Mouse (Mus musculus) limb, embryonic 15.5 days (tissue): ENCODE results near the gene Eef1g. TPM values are rescaled to one million over a fixed set of nuclear protein-coding genes. Genes with fewer than 3 reads are reported as not detected.
"Not testable (repeated sequence)": the region's sequence is repeated elsewhere in the genome, so short reads cannot be mapped to it uniquely, and the experiment has no call there.

Source experiments
- ATAC-seq: fragments of 200-750 bp; cut with Nextera tagmentation; 2 replicates; pipeline ENCODE4 v1.8.0; 2017; ENCODE audit warnings: low read depth, moderate TSS enrichment; ENCODE audit not compliant: insufficient number of reproducible peaks, low FRiP score, low TSS enrichment
- H3K27ac ChIP-seq: fragments of 300-500 bp; sonication (generic); 2 replicates; pipeline ENCODE4 v1.5.1; 2015; ENCODE audit warnings: moderate library complexity, mild to moderate bottlenecking, inconsistent platforms
- H3K27me3 ChIP-seq: fragments of 300-500 bp; sonication (generic); 2 replicates; pipeline ENCODE4 v1.6.1; 2015; ENCODE audit warnings: inconsistent platforms
- H3K36me3 ChIP-seq: fragments of 300-500 bp; sonication (generic); 2 replicates; pipeline ENCODE4 v1.6.1; 2015; ENCODE audit warnings: inconsistent platforms
- H3K4me1 ChIP-seq: fragments of 300-500 bp; sonication (generic); 2 replicates; pipeline ENCODE4 v1.6.1; 2015; ENCODE audit warnings: inconsistent platforms
- H3K4me2 ChIP-seq: fragments of 300-500 bp; sonication (generic); 2 replicates; pipeline ENCODE4 v1.6.1; 2015; ENCODE audit warnings: mild to moderate bottlenecking, inconsistent platforms
- H3K4me3 ChIP-seq: fragments of 300-500 bp; sonication (generic); 2 replicates; pipeline ENCODE4 v1.5.1; 2015; ENCODE audit warnings: mild to moderate bottlenecking, inconsistent platforms
- H3K9ac ChIP-seq: fragments of 300-500 bp; sonication (generic); 2 replicates; pipeline ENCODE4 v1.6.1; 2015; ENCODE audit warnings: inconsistent platforms
- H3K9me3 ChIP-seq: fragments of 300-500 bp; sonication (generic); 2 replicates; pipeline ENCODE4 v1.6.1; 2016; ENCODE audit warnings: inconsistent platforms
- WGBS: fragments of 180-500 bp; shearing (Covaris S2); methylation state at CpG from one replicate; pipeline ENCODE4 v1.1.7; 2015; 5-methylcytosine and 5-hydroxymethylcytosine counted together
- polyA plus RNA-seq: library from polyadenylated mRNA; unstranded; fragments of >200 nt; fragmentation: Nextera tagmentation; extraction: Ambion mirVana; gene quantifications from 2 replicates; pipeline ENCODE4 v1.2.1, GENCODE M21; 2015

Eef1g gene
- polyA plus RNA-seq, 1 experiment from 2014 or later, result 482 TPM

GRCm38 (mm10) chr19:8997546-8997945 is 30.7 kb downstream of the Eef1g start:
- Histone ChIP-seq H3K9ac (no peak overlapping the region), H3K4me2 (peak overlapping the region; percentile 40), H3K4me3 (no peak overlapping the region), H3K9me3 (no peaks in the 10 kb centered on the region), H3K4me1 (peaks cover 69% of the 10 kb centered on the region), H3K27ac (peak overlapping the region; percentile 86), H3K36me3 (peaks cover 35% of the 10 kb centered on the region), H3K27me3 (no peaks in the 10 kb centered on the region)
- peak; percentile 86 for ATAC-seq
- WGBS, result 24% methylated on average over 4 of the region's 4 CpGs

DNA sequence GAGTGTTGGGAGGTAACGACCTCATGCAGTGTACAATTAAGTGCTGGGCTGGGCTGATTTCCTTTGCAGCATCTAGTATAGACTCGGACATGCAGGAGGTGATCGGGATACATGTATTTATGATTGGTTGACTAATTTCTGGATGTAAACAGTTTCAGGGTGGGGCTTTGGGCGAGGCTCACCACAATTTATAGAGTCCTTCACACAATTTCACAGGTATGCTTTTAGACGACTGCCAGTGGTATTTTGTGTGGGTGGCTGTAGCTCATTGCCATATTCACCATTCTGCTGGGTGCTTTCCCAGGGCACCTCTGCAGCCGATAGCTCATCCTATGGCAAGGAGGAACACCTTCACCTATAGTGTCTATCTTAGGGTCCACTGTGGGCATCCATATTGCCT is 31.7 kb downstream of the Eef1g start:
- H3K4me2 ChIP-seq, result no peak overlapping the region
- no peak overlapping the region for H3K9ac ChIP-seq
- peaks cover 45% of the 10 kb centered on the region for H3K36me3 ChIP-seq
- no peak for ATAC-seq
- 67% methylated on average over 6 of the region's 6 CpGs for WGBS
- peak overlapping the region; percentile 86 for H3K27ac ChIP-seq
- no peak overlapping the region for H3K4me3 ChIP-seq
- no peaks in the 10 kb centered on the region for H3K27me3 ChIP-seq
- H3K9me3 ChIP-seq, result no peaks in the 10 kb centered on the region
- peaks cover 59% of the 10 kb centered on the region for H3K4me1 ChIP-seq

DNA sequence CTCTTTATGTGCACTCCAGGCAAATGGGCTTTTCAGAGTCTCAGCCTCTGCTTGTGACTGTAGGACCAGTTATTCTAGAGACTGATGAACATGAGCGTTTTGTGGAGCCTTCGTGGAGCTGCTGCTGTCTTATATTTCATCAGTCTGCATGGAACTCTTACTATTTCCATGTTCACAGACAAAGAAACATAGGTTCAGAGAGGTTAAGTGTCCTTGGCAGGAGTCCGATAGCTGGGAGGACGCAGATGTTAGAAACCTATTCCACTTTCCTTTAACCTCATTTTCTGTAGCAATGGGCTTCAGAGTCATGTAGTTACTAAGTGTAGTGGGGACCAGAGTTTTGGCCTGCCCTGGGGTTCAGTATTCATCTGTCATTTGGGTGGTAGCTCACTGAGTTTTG is 32.4 kb downstream of the Eef1g start:
- H3K4me3 ChIP-seq, result no peak overlapping the region
- peaks cover 53% of the 10 kb centered on the region for H3K4me1 ChIP-seq
- no peak for ATAC-seq
- no peaks in the 10 kb centered on the region for H3K27me3 ChIP-seq
- H3K36me3 ChIP-seq, result peaks cover 50% of the 10 kb centered on the region
- H3K9me3 ChIP-seq, result no peaks in the 10 kb centered on the region
- no peak overlapping the region for H3K9ac ChIP-seq
- WGBS, result 87% methylated on average over 4 of the region's 4 CpGs
- H3K27ac ChIP-seq, result 0 out of 2 replicates have a peak overlapping the region, but pooled peaks have one; percentile 86
- no peak overlapping the region for H3K4me2 ChIP-seq

GRCm38 (mm10) chr19:9006915-9007314 is 40.1 kb downstream of the Eef1g start:
- not testable (repeated sequence) for ATAC-seq, H3K4me1 ChIP-seq, H3K4me2 ChIP-seq, H3K9me3 ChIP-seq, H3K9ac ChIP-seq, H3K4me3 ChIP-seq, H3K27me3 ChIP-seq, H3K27ac ChIP-seq
- peaks cover 70% of the 10 kb centered on the region for H3K36me3 ChIP-seq
- WGBS, result 99% methylated on average over 2 of the region's 2 CpGs

GRCm38 (mm10) chr19:9019298-9019697 is 52.5 kb downstream of the Eef1g start:
- no peak for ATAC-seq
- H3K36me3 ChIP-seq, result peaks cover 65% of the 10 kb centered on the region
- WGBS, result 84% methylated on average over 3 of the region's 3 CpGs
- peaks cover 5% of the 10 kb centered on the region; the same call in 1 of the 2 replicates for H3K4me1 ChIP-seq
- H3K27me3 ChIP-seq, result no peaks in the 10 kb centered on the region
- H3K9ac ChIP-seq, result no peak overlapping the region
- H3K27ac ChIP-seq, result no peak overlapping the region
- no peaks in the 10 kb centered on the region for H3K9me3 ChIP-seq
- no peak overlapping the region for H3K4me3 ChIP-seq
- H3K4me2 ChIP-seq, result no peak overlapping the region

DNA sequence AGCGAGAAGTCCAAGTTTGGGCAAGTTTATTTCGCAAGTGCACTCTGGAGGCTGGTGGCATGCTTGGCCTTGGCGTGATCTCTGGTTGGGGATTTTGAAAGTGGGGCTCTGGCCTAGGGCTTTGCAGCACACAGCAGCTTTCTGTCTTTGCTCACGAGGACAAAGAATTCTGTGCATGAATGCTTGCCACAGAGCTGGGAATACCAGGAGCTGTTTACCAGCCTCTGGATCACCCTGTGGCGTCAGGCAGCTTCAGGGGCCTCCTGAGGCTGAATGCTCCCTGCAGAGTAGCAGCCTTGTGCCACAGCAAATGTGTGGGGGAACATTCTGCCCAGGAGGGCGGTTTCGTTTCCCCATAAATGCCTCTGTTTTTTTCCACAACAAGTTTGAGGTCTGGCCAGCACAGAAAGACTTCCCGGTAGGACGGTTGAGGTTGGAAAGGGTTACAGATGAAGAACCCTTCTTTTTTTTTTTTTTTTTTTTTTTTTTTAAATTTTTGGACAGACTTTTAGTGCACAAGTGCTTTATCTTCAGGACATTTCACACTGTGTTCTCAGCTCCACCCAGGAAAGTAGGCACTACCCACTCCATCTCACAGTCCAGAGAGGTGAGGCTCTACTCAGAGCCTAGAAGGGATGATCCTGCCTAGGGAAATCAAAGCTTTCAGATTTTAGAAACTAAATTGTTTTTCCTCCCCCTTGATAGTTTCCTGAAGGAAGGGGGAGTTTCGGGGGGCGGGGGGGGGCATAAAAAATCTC is 56.4 kb downstream of the Eef1g start:
- ATAC-seq, result peak; percentile 50; the same call in 1 of the 2 replicates
- H3K9me3 ChIP-seq, result no peaks in the 10 kb centered on the region
- no peak overlapping the region for H3K9ac ChIP-seq
- no peak overlapping the region for H3K4me3 ChIP-seq
- peaks cover 30% of the 10 kb centered on the region for H3K36me3 ChIP-seq
- 40% methylated on average over 11 of the region's 11 CpGs for WGBS
- H3K27me3 ChIP-seq, result no peaks in the 10 kb centered on the region
- no peak overlapping the region for H3K4me2 ChIP-seq
- peaks cover 16% of the 10 kb centered on the region for H3K4me1 ChIP-seq
- peak overlapping the region; percentile 77 for H3K27ac ChIP-seq

DNA sequence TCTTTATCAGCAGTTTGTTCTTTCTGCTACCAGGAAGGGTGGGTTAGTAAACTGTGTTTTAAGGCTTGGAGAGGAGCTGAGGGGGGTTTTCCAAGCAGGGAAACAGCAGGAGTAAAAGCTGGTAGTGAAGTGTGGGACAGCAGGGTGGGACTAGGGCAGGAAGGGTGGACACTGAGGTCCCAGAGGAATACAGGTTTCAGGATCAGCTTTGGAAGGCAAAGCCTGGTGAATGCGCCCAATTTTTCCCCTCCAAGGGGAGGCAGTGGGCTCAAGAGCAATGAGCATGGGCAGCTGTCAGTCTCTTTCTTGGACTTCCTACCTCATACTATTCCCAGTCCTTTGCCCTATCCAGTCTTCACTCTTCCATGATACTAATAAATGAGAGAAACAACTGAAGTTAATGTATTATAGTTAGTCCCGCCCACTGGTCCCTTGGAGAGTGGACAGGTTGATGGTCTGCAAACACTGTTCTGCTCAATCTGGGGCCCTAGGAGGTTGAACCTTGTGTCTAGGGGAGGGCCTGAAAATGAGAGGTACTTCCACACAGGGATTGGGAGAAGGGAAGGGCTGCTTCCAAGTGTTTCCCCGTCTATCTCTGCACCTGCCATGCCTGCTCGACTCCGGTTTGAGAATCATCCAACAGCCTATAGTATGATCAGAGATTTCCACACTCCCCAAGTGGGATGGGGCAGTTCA is 58.9 kb downstream of the Eef1g start:
- H3K36me3 ChIP-seq, result peaks cover 5% of the 10 kb centered on the region
- H3K27ac ChIP-seq, result no peak overlapping the region
- no peaks in the 10 kb centered on the region for H3K9me3 ChIP-seq
- ATAC-seq, result no peak
- 91% methylated on average over 5 of the region's 5 CpGs for WGBS
- H3K4me2 ChIP-seq, result no peak overlapping the region
- no peak overlapping the region for H3K4me3 ChIP-seq
- H3K9ac ChIP-seq, result no peak overlapping the region
- no peaks in the 10 kb centered on the region for H3K27me3 ChIP-seq
- peaks cover 16% of the 10 kb centered on the region for H3K4me1 ChIP-seq

GRCm38 (mm10) chr19:9026634-9027033 is 59.8 kb downstream of the Eef1g start:
- Histone ChIP-seq H3K27ac (peak overlapping the region; percentile 18; the same call in 1 of the 2 replicates), H3K36me3 (no peaks in the 10 kb centered on the region), H3K9me3 (no peaks in the 10 kb centered on the region), H3K9ac (no peak overlapping the region), H3K4me1 (peaks cover 16% of the 10 kb centered on the region), H3K4me2 (no peak overlapping the region), H3K27me3 (no peaks in the 10 kb centered on the region), H3K4me3 (no peak overlapping the region)
- 70% methylated on average over 4 of the region's 4 CpGs for WGBS
- no peak for ATAC-seq

DNA sequence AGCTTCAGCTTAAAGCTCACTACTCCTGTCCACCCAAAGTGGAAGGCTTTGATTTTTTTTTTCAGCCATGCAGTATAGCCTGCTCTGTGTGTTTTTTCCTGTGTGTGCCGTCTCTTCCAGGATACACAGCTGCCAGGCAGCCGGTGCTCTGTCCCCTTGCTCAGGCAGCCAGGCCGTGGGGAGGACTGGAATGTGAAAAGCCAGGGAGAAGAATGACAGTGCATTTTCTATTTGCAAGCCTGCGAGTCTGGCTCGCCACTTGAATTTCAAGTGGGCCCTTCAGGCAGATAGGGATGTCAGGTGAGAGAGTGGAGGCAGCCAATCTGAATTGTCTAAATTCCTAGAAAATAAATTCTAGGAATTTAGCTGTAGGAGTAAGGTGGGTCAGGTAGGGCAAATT is 61.0 kb downstream of the Eef1g start:
- H3K4me2 ChIP-seq, result no peak overlapping the region
- H3K27ac ChIP-seq, result peak overlapping the region; percentile 34; the same call in 1 of the 2 replicates
- no peak overlapping the region for H3K4me3 ChIP-seq
- no peak overlapping the region for H3K9ac ChIP-seq
- no peaks in the 10 kb centered on the region for H3K9me3 ChIP-seq
- H3K36me3 ChIP-seq, result no peaks in the 10 kb centered on the region
- H3K27me3 ChIP-seq, result no peaks in the 10 kb centered on the region
- no peak for ATAC-seq
- H3K4me1 ChIP-seq, result peaks cover 20% of the 10 kb centered on the region
- WGBS, result 23% methylated on average over 5 of the region's 5 CpGs

Other genes starting within 250 kb of the Eef1g start
- 118 and 148 TPM in 2 replicates for gene Slc3a2, start 243.7 kb upstream of the Eef1g start, polyA plus RNA-seq
- 93.8 and 96.0 TPM in 2 replicates for gene Wdr74, start 231.2 kb upstream of the Eef1g start, polyA plus RNA-seq
- gene 1700092M07Rik, start 226.3 kb upstream of the Eef1g start, polyA plus RNA-seq, result 1.7 and 2.3 TPM in 2 replicates
- gene Stx5a, start 225.6 kb upstream of the Eef1g start, polyA plus RNA-seq, result 185 and 189 TPM in 2 replicates
- gene Nxf1, start 210.0 kb upstream of the Eef1g start, polyA plus RNA-seq, result 171 and 188 TPM in 2 replicates
- gene Tmem223, start 196.0 kb upstream of the Eef1g start, polyA plus RNA-seq, result 141 and 155 TPM in 2 replicates
- 78.4 and 81.7 TPM in 2 replicates for gene Tmem179b, start 192.6 kb upstream of the Eef1g start, polyA plus RNA-seq
- 24.9 and 25.3 TPM in 2 replicates for gene Taf6l, start 180.6 kb upstream of the Eef1g start, polyA plus RNA-seq
- 149 and 152 TPM in 2 replicates for gene Polr2g, start 168.5 kb upstream of the Eef1g start, polyA plus RNA-seq
- 4.6 and 4.8 TPM in 2 replicates for gene Zbtb3, start 164.5 kb upstream of the Eef1g start, polyA plus RNA-seq
- gene Ttc9c, start 147.7 kb upstream of the Eef1g start, polyA plus RNA-seq, result 50.4 and 56.8 TPM in 2 replicates
- gene Hnrnpul2, start 147.0 kb upstream of the Eef1g start, polyA plus RNA-seq, result 5.4 and 5.6 TPM in 2 replicates
- gene AC129217.1, start 137.3 kb upstream of the Eef1g start, polyA plus RNA-seq, result not detected in 2 replicates
- gene Bscl2, start 129.6 kb upstream of the Eef1g start, polyA plus RNA-seq, result 77.4 and 93.6 TPM in 2 replicates
- 2.0 and 3.0 TPM in 2 replicates for gene Gng3, start 127.8 kb upstream of the Eef1g start, polyA plus RNA-seq
- gene Lrrn4cl, start 116.3 kb upstream of the Eef1g start, polyA plus RNA-seq, result 3.1 and 4.3 TPM in 2 replicates
- 173 and 176 TPM in 2 replicates for gene Ubxn1, start 95.5 kb upstream of the Eef1g start, polyA plus RNA-seq
- 65.9 and 69.1 TPM in 2 replicates for gene Uqcc3, start 86.1 kb upstream of the Eef1g start, polyA plus RNA-seq
- gene Lbhd1, start 83.3 kb upstream of the Eef1g start, polyA plus RNA-seq, result 69.3 and 76.7 TPM in 2 replicates
- not detected in 2 replicates for gene Gm49403, start 83.1 kb upstream of the Eef1g start, polyA plus RNA-seq
- gene 1810009A15Rik, start 78.2 kb upstream of the Eef1g start, polyA plus RNA-seq, result 76.8 and 80.9 TPM in 2 replicates
- gene Gm49416, start 78.1 kb upstream of the Eef1g start, polyA plus RNA-seq, result not detected in 2 replicates
- gene Ints5, start 74.0 kb upstream of the Eef1g start, polyA plus RNA-seq, result 38.6 and 42.0 TPM in 2 replicates
- gene Ganab, start 69.0 kb upstream of the Eef1g start, polyA plus RNA-seq, result 97.4 and 102 TPM in 2 replicates
- 47.1 and 48.6 TPM in 2 replicates for gene B3gat3, start 46.7 kb upstream of the Eef1g start, polyA plus RNA-seq
- gene Rom1, start 37.7 kb upstream of the Eef1g start, polyA plus RNA-seq, result 4.0 and 4.6 TPM in 2 replicates
- 41.8 and 42.7 TPM in 2 replicates for gene Eml3, start 37.5 kb upstream of the Eef1g start, polyA plus RNA-seq
- 155 and 160 TPM in 2 replicates for gene Mta2, start 25.2 kb upstream of the Eef1g start, polyA plus RNA-seq
- 29.3 and 30.0 TPM in 2 replicates for gene Tut1, start 13.2 kb upstream of the Eef1g start, polyA plus RNA-seq
- 96.4 and 104 TPM in 2 replicates for gene Ahnak, start 22.2 kb downstream of the Eef1g start, polyA plus RNA-seq
- 0.98 and 1.2 TPM in 2 replicates for gene Scgb1a1, start 120.9 kb downstream of the Eef1g start, polyA plus RNA-seq
- 11.5 and 14.1 TPM in 2 replicates for gene Asrgl1, start 168.6 kb downstream of the Eef1g start, polyA plus RNA-seq